Mouse (Mus musculus): ENCODE measurements around the gene Cfap57.

Cfap57 gene

GRCm38 (mm10) chr4:118564062-118564925 is 56.3 kb downstream of the Cfap57 start:
- no peak for DNase-seq

- no peak for DNase-seq
Measured at GRCm38 (mm10) chr4:118553039-118553649, 67.4 kb downstream of the Cfap57 start.

- peak in 1 of 2 experiments; percentile 12 for DNase-seq
Measured at GRCm38 (mm10) chr4:118548130-118548480, 72.5 kb downstream of the Cfap57 start.

GRCm38 (mm10) chr4:118547424-118548129 is 73.0 kb downstream of the Cfap57 start:
- DNase-seq, result peak; percentile 45 to 57

- no peak for DNase-seq
Measured at GRCm38 (mm10) chr4:118544441-118545127, 76.0 kb downstream of the Cfap57 start.

- DNase-seq, result peak; percentile 14 to 17
Measured at GRCm38 (mm10) chr4:118543592-118544260, 76.9 kb downstream of the Cfap57 start, which contains the start of gene Tmem125. Gene Tmem125 (minus strand): TSS chr4:118544044.

- DNase-seq, result no peak
Measured at GRCm38 (mm10) chr4:118543158-118543530, 77.4 kb downstream of the Cfap57 start.

- no peak for DNase-seq
Measured at GRCm38 (mm10) chr4:118542510-118543157, 77.9 kb downstream of the Cfap57 start.

- DNase-seq, result no peak
Measured at GRCm38 (mm10) chr4:118539904-118540303, 80.7 kb downstream of the Cfap57 start.

- DNase-seq, result no peak
Measured at GRCm38 (mm10) chr4:118537801-118538200, 82.8 kb downstream of the Cfap57 start.

- no peak for DNase-seq
Measured at GRCm38 (mm10) chr4:118535610-118536009, 85.0 kb downstream of the Cfap57 start.

GRCm38 (mm10) chr4:118533605-118534004 is 87.0 kb downstream of the Cfap57 start:
- DNase-seq, result no peak

- DNase-seq, result no peak
Measured at GRCm38 (mm10) chr4:118533156-118533555, 87.4 kb downstream of the Cfap57 start.

GRCm38 (mm10) chr4:118532663-118533062 is 87.9 kb downstream of the Cfap57 start:
- no peak for DNase-seq

GRCm38 (mm10) chr4:118527720-118528119 is 92.9 kb downstream of the Cfap57 start:
- DNase-seq, result no peak

GRCm38 (mm10) chr4:118527335-118527681 is 93.3 kb downstream of the Cfap57 start:
- DNase-seq, result no peak

GRCm38 (mm10) chr4:118526408-118527334 is 93.9 kb downstream of the Cfap57 start, which contains the start of gene 2610528J11Rik:
Gene 2610528J11Rik (plus strand): TSS chr4:118526999.
- DNase-seq, result no peak

- no peak for DNase-seq
Measured at GRCm38 (mm10) chr4:118525779-118526178, 94.8 kb downstream of the Cfap57 start.

GRCm38 (mm10) chr4:118523976-118524375 is 96.6 kb downstream of the Cfap57 start:
- DNase-seq, result no peak

GRCm38 (mm10) chr4:118522248-118522647 is 98.3 kb downstream of the Cfap57 start:
- DNase-seq, result no peak

- DNase-seq, result no peak
Measured at GRCm38 (mm10) chr4:118518208-118518607, 102.4 kb downstream of the Cfap57 start.
